Mouse (Mus musculus): ENCODE measurements around the gene Cdh20.
A peak's percentile ranks its signal among the peaks of the same experiment; 100 is the strongest.
"Not testable (repeated sequence)": the region's sequence is repeated elsewhere in the genome, so short reads cannot be mapped to it uniquely, and the experiment has no call there.

Gene Cdh20

GRCm38 (mm10) chr1:104917307-104917836 is 149.0 kb downstream of the Cdh20 start:
- no peak for DNase-seq

GRCm38 (mm10) chr1:104933051-104933450 is 164.7 kb downstream of the Cdh20 start:
- DNase-seq = no peak

GRCm38 (mm10) chr1:104936966-104937365 is 168.6 kb downstream of the Cdh20 start:
- no peak for DNase-seq

GRCm38 (mm10) chr1:104939156-104939555 is 170.8 kb downstream of the Cdh20 start:
- no peak for DNase-seq

- no peak for DNase-seq
Observed at GRCm38 (mm10) chr1:104944470-104945109, 176.3 kb downstream of the Cdh20 start.

GRCm38 (mm10) chr1:104945110-104945489 is 176.8 kb downstream of the Cdh20 start:
- no peak for DNase-seq

GRCm38 (mm10) chr1:104949640-104950039 is 181.3 kb downstream of the Cdh20 start:
- not testable (repeated sequence) for DNase-seq

- no peak for DNase-seq
Observed at GRCm38 (mm10) chr1:104957046-104957445, 188.7 kb downstream of the Cdh20 start.

GRCm38 (mm10) chr1:104961670-104962069 is 193.3 kb downstream of the Cdh20 start:
- DNase-seq = no peak

GRCm38 (mm10) chr1:104962257-104962656 is 193.9 kb downstream of the Cdh20 start:
- no peak for DNase-seq

GRCm38 (mm10) chr1:104979068-104979467 is 210.7 kb downstream of the Cdh20 start:
- no peak for DNase-seq

GRCm38 (mm10) chr1:104980273-104980672 is 211.9 kb downstream of the Cdh20 start:
- no peak for DNase-seq

GRCm38 (mm10) chr1:104986222-104986973 is 218.1 kb downstream of the Cdh20 start:
- peak; percentile 74 for DNase-seq

GRCm38 (mm10) chr1:104987526-104987925 is 219.2 kb downstream of the Cdh20 start:
- DNase-seq = no peak

GRCm38 (mm10) chr1:104992441-104992840 is 224.1 kb downstream of the Cdh20 start:
- no peak for DNase-seq

GRCm38 (mm10) chr1:104993905-104994611 is 225.7 kb downstream of the Cdh20 start:
- peak; percentile 1 for DNase-seq

- DNase-seq = no peak
Observed at GRCm38 (mm10) chr1:104994612-104994986, 226.3 kb downstream of the Cdh20 start.

- no peak for DNase-seq
Observed at GRCm38 (mm10) chr1:104997814-104998213, 229.5 kb downstream of the Cdh20 start.

- no peak for DNase-seq
Observed at GRCm38 (mm10) chr1:105002179-105002578, 233.8 kb downstream of the Cdh20 start.

GRCm38 (mm10) chr1:105003786-105004185 is 235.5 kb downstream of the Cdh20 start:
- no peak for DNase-seq

- no peak for DNase-seq
Observed at GRCm38 (mm10) chr1:105012616-105013015, 244.3 kb downstream of the Cdh20 start.

GRCm38 (mm10) chr1:105013291-105013690 is 245.0 kb downstream of the Cdh20 start:
- no peak for DNase-seq

- DNase-seq = no peak
Observed at GRCm38 (mm10) chr1:105041668-105042067, 273.3 kb downstream of the Cdh20 start.
